Mouse (Mus musculus) heart, embryonic 10.5 days (tissue): ENCODE results near the gene Chit1. TPM values are rescaled to one million over a fixed set of nuclear protein-coding genes. Genes with fewer than 3 reads are reported as not detected.

ENCODE experiments used
- DNase-seq: peaks from one replicate; pipeline ENCODE4 v3.0.0-alpha.2; 2017; ENCODE audit warnings: low spot score
- H3K27ac ChIP-seq: fragments of 300-500 bp; sonication (generic); 2 replicates; pipeline ENCODE4 v1.5.1; 2016; ENCODE audit warnings: mild to moderate bottlenecking
- H3K27me3 ChIP-seq: fragments of 300-500 bp; sonication (generic); 2 replicates; pipeline ENCODE4 v1.6.1; 2016; ENCODE audit warnings: mild to moderate bottlenecking; ENCODE audit not compliant: poor library complexity, insufficient read depth, severe bottlenecking
- H3K36me3 ChIP-seq: fragments of 300-500 bp; sonication (generic); 2 replicates; pipeline ENCODE4 v1.6.1; 2016; ENCODE audit warnings: mild to moderate bottlenecking, moderate library complexity
- H3K4me1 ChIP-seq: fragments of 300-500 bp; sonication (generic); 2 replicates; pipeline ENCODE4 v1.6.1; 2016; ENCODE audit warnings: mild to moderate bottlenecking
- H3K4me3 ChIP-seq: fragments of 300-500 bp; sonication (generic); 2 replicates; pipeline ENCODE4 v1.5.1; 2016; ENCODE audit warnings: mild to moderate bottlenecking, moderate library complexity
- H3K9me3 ChIP-seq: fragments of 300-500 bp; sonication (generic); 2 replicates; pipeline ENCODE4 v1.6.1; 2016; ENCODE audit warnings: mild to moderate bottlenecking, moderate library complexity
- WGBS: fragments of 180-500 bp; shearing (Covaris S2); methylation state at CpG from one replicate; pipeline ENCODE4 v1.1.7; 2016; 5-methylcytosine and 5-hydroxymethylcytosine counted together
- polyA plus RNA-seq: library from polyadenylated mRNA; unstranded; fragments of >200 nt; fragmentation: Nextera tagmentation; extraction: Ambion mirVana; gene quantifications from 2 replicates; pipeline ENCODE4 v1.2.1, GENCODE M21; 2016

Chit1 gene
- polyA plus RNA-seq, 1 experiment from 2014 or later = 2.0 TPM

DNA sequence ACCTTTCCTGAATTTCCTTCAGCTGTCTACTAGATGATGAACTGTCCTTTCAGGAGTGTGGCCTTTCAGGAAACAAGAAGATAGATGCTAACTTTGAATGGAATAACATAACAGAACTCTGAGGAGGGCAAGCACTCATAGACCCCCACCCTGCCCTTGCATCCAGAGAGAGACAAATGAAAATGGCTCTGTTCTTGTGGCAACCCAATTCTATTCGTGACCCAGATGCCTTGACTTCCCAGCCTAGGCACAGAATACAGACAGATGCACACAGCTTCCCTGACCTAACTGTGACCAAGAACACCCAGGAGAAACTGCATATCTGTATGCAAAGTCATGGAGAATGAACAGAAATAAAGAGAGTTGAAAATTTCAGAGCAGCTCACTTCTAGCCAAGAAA, 37.4 kb upstream of the Chit1 start:
- no peaks in the 10 kb centered on the region for H3K27me3 ChIP-seq
- peaks cover 30% of the 10 kb centered on the region for H3K36me3 ChIP-seq
- peak overlapping the region; percentile 81 for H3K27ac ChIP-seq
- 76% methylated on average over 1 of the region's 1 CpGs for WGBS
- H3K4me1 ChIP-seq = peaks cover 76% of the 10 kb centered on the region
- no peak for DNase-seq
- H3K9me3 ChIP-seq = no peaks in the 10 kb centered on the region
- no peak overlapping the region for H3K4me3 ChIP-seq

DNA sequence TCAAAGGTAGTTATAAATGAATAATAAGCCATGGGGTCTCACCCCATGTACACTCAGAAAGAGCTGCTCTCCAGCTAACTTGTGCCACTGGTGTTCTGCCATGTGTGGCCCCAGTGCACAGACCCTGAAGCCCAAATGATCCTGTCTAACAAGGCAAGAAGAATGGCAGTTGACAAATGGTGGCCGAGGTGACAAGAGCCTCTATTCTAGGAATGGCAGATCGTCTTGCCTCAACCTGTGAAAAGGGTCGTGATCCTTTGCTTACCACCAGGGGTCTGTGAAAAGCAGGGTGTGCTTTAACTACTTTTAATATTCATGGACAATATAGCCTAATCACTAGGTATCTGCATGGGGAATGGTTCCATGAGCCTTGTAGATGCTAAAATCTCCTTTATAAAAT, 36.9 kb upstream of the Chit1 start:
- WGBS = 45% methylated on average over 3 of the region's 3 CpGs
- H3K4me3 ChIP-seq = no peak overlapping the region
- peaks cover 78% of the 10 kb centered on the region for H3K4me1 ChIP-seq
- no peaks in the 10 kb centered on the region for H3K9me3 ChIP-seq
- peaks cover 30% of the 10 kb centered on the region for H3K36me3 ChIP-seq
- no peak for DNase-seq
- H3K27ac ChIP-seq = peak overlapping the region; percentile 67; the same call in 1 of the 2 replicates
- H3K27me3 ChIP-seq = no peaks in the 10 kb centered on the region

DNA sequence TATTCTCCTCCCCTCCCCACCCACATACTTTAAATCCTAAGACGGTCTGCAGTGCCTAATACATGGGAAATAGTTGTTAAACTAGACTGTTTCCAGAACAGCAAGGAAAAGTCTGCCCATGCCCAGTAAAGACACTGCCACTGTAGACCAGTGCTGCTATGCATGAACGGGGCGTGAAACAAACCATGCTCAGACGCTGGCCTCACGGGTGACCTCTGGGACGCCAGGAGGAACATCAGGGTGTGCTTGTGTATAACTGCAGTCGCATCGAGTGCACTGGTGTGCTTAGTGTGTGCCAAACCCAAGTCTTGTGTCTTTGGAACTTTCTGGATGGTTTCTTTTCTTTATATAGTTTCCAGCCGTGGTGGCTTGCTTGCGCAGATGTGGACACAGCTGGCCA, 36.4 kb upstream of the Chit1 start:
- H3K9me3 ChIP-seq = no peaks in the 10 kb centered on the region
- H3K4me1 ChIP-seq = peaks cover 82% of the 10 kb centered on the region
- no peak overlapping the region for H3K4me3 ChIP-seq
- no peaks in the 10 kb centered on the region for H3K27me3 ChIP-seq
- H3K27ac ChIP-seq = no peak overlapping the region
- peaks cover 30% of the 10 kb centered on the region for H3K36me3 ChIP-seq
- WGBS = 88% methylated on average over 10 of the region's 10 CpGs
- no peak for DNase-seq

DNA sequence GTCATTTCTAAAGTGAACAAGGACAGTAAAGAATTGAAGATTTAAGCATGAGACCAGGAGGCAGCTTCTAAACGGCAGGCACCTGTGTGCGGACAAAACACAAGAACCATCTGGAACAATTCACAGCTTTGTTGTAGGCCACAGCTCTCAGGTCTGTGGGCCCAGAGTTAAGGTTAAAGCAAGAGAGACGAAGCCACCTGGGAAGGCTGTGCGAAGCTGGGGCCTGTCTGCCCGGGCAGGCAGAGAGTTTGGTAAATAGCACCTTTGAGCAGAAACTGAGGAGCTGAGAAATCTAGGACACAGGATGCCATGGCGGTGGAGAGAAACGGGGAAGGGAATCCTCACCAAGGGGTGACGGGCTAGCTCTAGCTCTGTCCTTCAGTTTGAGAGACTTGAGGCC, 35.5 kb upstream of the Chit1 start:
- Histone ChIP-seq H3K4me3 (0 out of 2 replicates have a peak overlapping the region, but pooled peaks have one; percentile 8), H3K27me3 (no peaks in the 10 kb centered on the region), H3K27ac (peak overlapping the region; percentile 2; the same call in 1 of the 2 replicates), H3K9me3 (no peaks in the 10 kb centered on the region), H3K36me3 (peaks cover 30% of the 10 kb centered on the region), H3K4me1 (peaks cover 84% of the 10 kb centered on the region)
- 89% methylated on average over 8 of the region's 8 CpGs for WGBS
- no peak for DNase-seq

DNA sequence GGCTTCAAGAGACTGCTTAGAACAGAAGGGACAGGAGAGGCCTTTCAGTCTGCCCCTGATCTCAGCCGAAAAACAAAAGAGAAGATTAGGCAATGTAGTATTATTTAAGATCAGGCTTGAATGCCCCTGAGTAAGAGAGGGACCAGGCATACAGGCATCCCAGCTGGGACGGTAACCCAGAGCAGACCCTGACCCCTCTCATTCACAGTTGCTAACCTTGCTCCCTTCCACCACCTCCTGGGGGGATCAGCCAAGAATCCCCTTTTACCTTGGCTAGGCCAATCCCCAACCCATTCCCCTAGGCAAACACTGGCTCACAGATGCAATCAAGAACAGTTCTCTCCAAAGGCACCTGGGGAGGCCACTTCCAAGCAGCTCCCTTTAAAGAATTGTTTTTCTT, 34.3 kb upstream of the Chit1 start:
- DNase-seq = no peak
- 69% methylated on average over 2 of the region's 2 CpGs for WGBS
- Histone ChIP-seq H3K4me1 (peaks cover 81% of the 10 kb centered on the region), H3K9me3 (no peaks in the 10 kb centered on the region), H3K27ac (no peak overlapping the region), H3K36me3 (peaks cover 30% of the 10 kb centered on the region), H3K27me3 (no peaks in the 10 kb centered on the region), H3K4me3 (no peak overlapping the region)

DNA sequence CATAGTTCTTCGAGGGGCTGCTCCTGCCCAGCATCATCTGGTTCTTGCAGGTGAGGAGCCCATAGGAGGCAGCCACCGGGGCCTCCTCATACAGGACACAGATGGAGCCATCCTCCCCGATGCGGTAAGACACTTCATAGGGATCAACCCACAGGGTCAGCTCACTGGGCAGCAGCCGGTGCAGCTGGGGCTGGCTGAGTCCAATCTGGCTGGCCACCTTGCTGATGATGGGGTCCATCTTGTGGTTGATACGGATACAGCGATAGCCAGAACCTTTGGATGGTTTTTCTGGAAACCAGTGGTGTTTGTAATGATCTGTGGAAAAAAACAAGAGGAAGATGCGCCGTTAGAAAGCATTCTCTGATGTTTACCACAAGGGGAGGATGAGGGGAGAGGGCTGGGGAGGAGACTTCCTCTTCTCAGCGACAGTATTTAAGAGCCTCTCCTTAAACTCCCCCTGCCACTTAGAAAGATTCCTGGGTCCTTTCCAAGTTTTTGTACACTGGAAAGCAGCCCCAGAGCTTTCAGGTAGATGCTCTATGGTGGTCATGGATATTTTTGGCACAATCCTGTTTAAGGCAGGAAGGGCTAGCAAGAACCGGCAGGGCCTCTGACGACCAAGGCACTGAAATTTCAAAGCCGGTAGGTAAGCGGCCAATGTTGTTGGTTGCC, 33.5 kb upstream of the Chit1 start:
- H3K9me3 ChIP-seq = no peaks in the 10 kb centered on the region
- peak overlapping the region; percentile 93 for H3K27ac ChIP-seq
- 42% methylated on average over 14 of the region's 14 CpGs for WGBS
- peaks cover 81% of the 10 kb centered on the region for H3K4me1 ChIP-seq
- DNase-seq = no peak
- H3K36me3 ChIP-seq = peaks cover 30% of the 10 kb centered on the region
- no peaks in the 10 kb centered on the region for H3K27me3 ChIP-seq
- peak overlapping the region; percentile 66 for H3K4me3 ChIP-seq

DNA sequence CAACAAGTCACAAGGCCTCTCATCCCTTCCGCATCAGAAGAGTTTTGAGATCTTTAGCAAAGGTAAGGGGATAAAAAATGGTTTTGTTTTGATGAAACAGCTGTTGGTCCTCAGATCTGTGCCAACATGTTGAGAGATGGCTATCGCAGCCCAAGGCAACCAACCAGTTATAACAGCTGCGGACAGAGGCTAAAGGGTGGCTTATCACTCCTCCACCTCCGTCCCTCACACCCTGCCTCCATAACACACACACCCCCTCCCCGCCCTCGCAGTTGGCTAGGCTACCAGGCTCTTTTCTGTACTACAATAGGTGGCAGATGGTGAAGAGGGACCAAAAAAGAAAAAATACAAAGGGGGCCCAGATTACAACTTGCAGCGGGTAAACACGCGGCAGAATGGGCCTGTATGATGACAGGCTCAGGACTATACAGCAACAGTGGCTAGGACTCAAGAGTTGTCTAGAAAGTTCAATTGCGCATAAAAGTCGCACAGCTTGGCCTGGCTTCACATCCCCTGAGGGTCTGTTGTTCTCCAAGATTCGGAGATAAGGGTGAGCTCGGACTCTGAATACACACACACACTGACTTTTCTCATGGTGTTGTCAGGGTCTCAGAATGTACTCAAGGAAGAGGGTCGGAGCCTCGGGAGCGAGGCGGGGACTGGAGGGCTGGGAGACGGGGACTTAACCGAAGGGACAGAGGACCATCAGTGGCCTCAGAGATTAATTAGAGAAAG, 32.8 kb upstream of the Chit1 start:
- Histone ChIP-seq H3K27me3 (no peaks in the 10 kb centered on the region), H3K36me3 (peaks cover 30% of the 10 kb centered on the region), H3K9me3 (no peaks in the 10 kb centered on the region), H3K4me3 (peak overlapping the region; percentile 66), H3K27ac (peak overlapping the region; percentile 93), H3K4me1 (peaks cover 81% of the 10 kb centered on the region)
- 8% methylated on average over 19 of the region's 19 CpGs for WGBS
- DNase-seq = peak; percentile 88

DNA sequence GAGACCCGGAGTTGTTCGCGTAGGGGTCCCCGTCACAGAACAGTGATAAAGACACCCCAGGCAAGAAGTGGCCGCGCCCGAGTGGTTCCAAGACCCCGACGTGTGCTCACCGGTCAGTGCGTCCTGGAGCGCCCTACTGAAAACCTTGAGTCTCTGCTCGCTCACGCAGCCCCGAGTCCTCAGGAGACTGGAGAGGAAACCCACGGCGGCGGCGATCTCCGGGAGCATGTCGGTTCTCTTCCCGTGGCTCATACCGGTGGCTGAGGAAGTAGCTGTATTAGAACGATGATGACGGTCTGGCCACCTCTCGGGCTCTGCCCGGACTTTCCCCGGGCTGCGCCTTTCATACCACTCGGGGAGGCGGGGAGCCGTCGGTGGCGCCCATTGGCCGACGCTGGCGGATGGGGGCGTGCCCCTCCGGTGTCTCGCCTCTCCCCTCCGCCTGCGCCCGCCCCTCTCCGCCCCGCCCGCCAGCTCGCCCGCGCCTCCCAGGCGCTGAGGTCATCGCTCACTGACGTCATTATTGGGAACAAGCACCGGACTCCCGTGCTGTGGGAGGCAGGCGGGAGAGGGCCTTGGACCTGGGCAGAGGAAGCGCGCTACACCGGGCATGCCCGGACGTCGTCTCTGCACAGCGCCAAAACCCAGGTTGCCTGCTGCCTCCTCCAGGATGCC, 32.1 kb upstream of the Chit1 start, which contains the start of gene Btg2:
Gene Btg2 (minus strand): TSS at position 319 of the 675 bp plus-strand sequence.
- Histone ChIP-seq H3K27me3 (no peaks in the 10 kb centered on the region), H3K36me3 (peaks cover 30% of the 10 kb centered on the region), H3K4me3 (peak within 1 kb of the TSS; percentile 66), H3K27ac (peak within 1 kb of the TSS; percentile 93), H3K9me3 (no peaks in the 10 kb centered on the region), H3K4me1 (peaks cover 81% of the 10 kb centered on the region)
- WGBS = under 1% methylated on average over 61 of the region's 62 CpGs
- DNase-seq = peak; percentile 99

DNA sequence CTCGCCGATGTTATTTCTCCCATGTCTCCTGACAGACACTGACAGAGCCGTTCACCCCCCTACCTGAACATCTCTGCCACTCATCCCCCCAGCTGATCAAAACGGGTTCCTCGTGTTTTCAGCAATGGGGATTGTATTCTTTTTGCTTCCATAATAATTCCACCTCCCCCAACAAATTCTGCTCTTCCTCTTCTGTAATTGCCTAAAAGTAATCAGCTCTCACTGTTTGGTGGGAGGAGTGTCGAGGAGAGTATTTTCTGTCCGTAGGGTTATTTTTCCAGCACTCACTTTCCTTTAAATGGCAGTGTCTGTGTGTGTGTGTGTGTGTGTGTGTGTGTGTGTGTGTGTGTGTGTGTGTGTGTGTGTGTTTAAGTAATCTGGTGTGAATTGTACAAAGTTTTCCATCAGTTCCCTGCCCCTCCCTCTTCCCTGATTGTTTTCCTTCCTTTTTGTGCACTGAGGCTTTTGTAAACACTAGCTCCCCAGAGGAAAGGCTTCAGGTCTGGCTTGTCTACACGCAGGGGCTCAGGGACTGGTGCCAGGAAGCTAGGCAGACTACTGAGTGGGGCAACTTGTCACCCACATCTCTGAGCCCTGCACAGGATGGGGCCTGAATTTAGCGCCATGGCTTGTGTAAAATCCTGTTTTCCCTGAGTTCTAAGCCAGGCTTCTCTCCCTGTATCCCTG, 31.4 kb upstream of the Chit1 start:
- WGBS = 7% methylated on average over 9 of the region's 9 CpGs
- Histone ChIP-seq H3K9me3 (no peaks in the 10 kb centered on the region), H3K27me3 (no peaks in the 10 kb centered on the region), H3K36me3 (peaks cover 29% of the 10 kb centered on the region), H3K27ac (peak overlapping the region; percentile 93), H3K4me3 (peak overlapping the region; percentile 66), H3K4me1 (peaks cover 77% of the 10 kb centered on the region)
- no peak for DNase-seq

DNA sequence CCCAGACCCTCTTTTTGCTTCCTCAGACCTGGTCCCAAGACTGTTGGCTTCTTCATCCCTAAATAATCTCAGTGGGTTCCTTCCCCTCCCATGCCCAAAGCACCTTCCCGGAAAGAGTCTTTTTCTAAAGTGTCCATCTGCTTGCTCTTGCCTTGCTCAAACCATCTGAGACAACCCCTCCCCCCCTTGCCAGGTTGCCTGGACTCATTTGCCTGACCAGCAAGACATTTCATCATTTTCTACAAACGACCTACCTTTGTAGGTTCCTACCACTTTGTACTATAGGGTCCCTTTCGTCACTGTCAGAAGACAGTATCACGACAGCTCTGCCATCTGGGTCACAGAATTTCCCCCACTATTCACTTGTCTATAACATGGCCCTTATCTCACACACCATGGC, 30.6 kb upstream of the Chit1 start:
- WGBS = 69% methylated on average over 4 of the region's 4 CpGs
- H3K4me3 ChIP-seq = no peak overlapping the region
- peaks cover 21% of the 10 kb centered on the region for H3K36me3 ChIP-seq
- no peaks in the 10 kb centered on the region for H3K27me3 ChIP-seq
- H3K9me3 ChIP-seq = no peaks in the 10 kb centered on the region
- peak overlapping the region; percentile 93 for H3K27ac ChIP-seq
- peaks cover 77% of the 10 kb centered on the region for H3K4me1 ChIP-seq
- DNase-seq = no peak

DNA sequence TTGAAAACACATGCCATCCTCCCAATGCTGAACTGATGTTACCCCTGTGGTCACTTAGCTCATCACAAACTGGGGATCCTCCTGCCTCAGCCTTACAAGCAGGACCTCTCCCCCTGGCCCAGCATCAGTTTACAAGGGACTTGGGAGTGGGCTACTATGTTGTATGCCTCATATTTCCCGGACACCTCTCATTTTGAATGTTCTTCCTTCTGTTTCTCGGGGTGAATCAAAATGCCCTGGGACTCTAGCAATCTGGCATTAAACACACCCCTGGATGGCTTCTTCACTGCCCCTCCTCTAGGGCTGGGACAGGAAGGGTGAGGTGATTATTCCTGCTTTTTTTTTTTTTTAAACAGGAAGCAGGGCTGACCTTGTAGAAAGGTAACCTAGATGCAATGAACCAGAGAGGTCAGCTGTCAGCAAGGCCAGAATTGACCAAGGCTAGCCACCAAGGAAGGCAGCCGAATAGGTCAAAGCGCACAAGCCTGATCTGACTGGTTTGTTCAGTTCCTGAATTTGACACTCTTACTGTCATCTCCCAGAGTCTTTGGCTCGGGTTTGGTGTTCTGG, 30.1 kb upstream of the Chit1 start:
- Histone ChIP-seq H3K27me3 (no peaks in the 10 kb centered on the region), H3K4me3 (no peak overlapping the region), H3K9me3 (no peaks in the 10 kb centered on the region), H3K27ac (peak overlapping the region; percentile 93; the same call in 1 of the 2 replicates), H3K36me3 (peaks cover 16% of the 10 kb centered on the region), H3K4me1 (peaks cover 78% of the 10 kb centered on the region)
- DNase-seq = no peak
- WGBS = 83% methylated on average over 5 of the region's 5 CpGs

DNA sequence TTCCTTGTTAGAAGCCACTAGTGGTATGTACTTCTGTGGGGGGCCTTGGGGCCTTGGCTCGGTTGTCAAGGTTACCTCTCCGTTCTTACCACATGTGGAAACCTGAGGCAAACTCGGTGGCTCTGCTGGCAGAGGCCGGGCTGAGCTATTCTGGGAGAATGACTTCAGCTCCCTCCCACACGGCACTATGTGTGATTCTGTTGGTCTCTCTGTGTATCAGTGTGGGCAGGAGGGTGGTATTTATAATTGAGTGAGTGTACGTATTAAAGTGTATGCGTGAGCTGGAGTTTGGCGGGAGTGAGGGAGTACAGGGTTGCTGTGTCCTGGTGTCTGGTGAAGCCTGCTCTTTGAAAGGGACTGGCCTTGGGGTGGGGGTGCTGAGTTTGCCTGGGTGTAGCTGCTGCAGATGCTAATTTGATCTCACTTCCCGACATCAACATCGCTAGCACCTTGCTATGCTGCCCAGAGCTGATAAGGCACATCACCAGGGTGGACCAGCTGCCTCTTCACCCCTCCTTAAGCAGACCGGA, 28.0 kb upstream of the Chit1 start:
- no peaks in the 10 kb centered on the region for H3K9me3 ChIP-seq
- peak overlapping the region; percentile 19; the same call in 1 of the 2 replicates for H3K4me3 ChIP-seq
- peak overlapping the region; percentile 90 for H3K27ac ChIP-seq
- peak; percentile 91 for DNase-seq
- no peaks in the 10 kb centered on the region for H3K36me3 ChIP-seq
- no peaks in the 10 kb centered on the region for H3K27me3 ChIP-seq
- peaks cover 72% of the 10 kb centered on the region for H3K4me1 ChIP-seq
- 20% methylated on average over 11 of the region's 11 CpGs for WGBS
